Mouse (Mus musculus) common myeloid progenitor, adult 5-6 weeks (primary cell): ENCODE results near the gene Tmem252. TPM values are rescaled to one million over a fixed set of nuclear protein-coding genes. Genes with fewer than 3 reads are reported as not detected.

ENCODE experiments used
- ATAC-seq: replicated peaks from 2 replicates; pipeline ENCODE4 v1.8.0; 2016; ENCODE audit warnings: low read depth, mild to moderate bottlenecking, moderate TSS enrichment, inconsistent platforms; ENCODE audit not compliant: poor library complexity, severe bottlenecking
- total RNA-seq: library from RNA; stranded (forward); fragments of 200-1000, 187-1606 nt; gene quantifications from 2 replicates; pipeline ENCODE4 v1.2.3, GENCODE M21; 2017

Gene Tmem252
- total RNA-seq, 1 experiment from 2014 or later = not detected

DNA sequence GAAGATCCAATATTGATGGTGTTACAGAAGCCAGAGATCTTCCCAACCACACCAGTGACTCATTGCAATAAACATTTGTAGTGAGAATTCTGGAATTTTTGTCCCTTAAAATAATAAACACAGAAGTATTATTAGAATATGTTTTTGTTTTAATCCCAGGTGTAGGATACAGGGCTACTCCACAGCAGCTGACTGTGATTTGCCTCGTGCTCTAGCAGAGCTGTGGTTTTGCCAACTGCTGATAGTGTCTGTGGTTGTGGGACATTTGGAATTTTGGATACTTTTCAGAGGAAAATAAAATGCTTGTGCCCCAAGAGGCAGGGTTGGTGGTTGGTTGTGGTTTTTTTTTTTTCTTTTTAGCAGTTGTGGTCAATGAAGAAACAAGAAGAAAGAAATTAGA lies 44.2 kb downstream of the Tmem252 start:
- ATAC-seq = no peak

- ATAC-seq = no peak
Measured at GRCm38 (mm10) chr19:24719504-24719903, 45.7 kb downstream of the Tmem252 start.

GRCm38 (mm10) chr19:24720448-24720847 lies 46.6 kb downstream of the Tmem252 start:
- ATAC-seq = no peak

DNA sequence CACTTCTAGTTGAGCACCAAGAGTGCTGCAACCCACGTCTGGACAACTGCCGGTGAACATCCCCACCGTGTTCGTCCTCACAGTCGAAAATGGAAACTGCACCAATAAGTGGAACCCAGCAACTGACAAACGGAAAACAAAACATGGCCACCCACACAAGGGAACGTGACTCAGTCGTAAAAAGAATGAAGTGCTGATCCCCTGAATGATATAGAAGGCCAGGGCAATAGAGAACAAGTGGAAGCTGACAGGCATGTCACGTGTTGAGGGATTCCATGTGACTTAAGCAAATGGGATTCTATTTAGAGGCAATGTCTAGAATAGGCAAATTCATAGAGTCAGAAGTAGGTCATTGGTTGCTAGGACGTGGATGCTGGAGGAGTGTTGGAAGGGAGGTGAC lies 50.6 kb downstream of the Tmem252 start:
- no peak for ATAC-seq

- ATAC-seq = no peak
Measured at GRCm38 (mm10) chr19:24730661-24731060, 56.9 kb downstream of the Tmem252 start.

Other genes with a start within 250 kb of the Tmem252 start
- gene Fam122a, start 196.7 kb upstream of the Tmem252 start, total RNA-seq = 11.7 and 16.3 TPM in 2 replicates
- gene Pip5k1b, start 118.1 kb upstream of the Tmem252 start, total RNA-seq = 6.9 and 9.8 TPM in 2 replicates
- not detected in 2 replicates for gene Pgm5, start 187.8 kb downstream of the Tmem252 start, total RNA-seq
- 91.6 and 182 TPM in 2 replicates for gene Gm10053, start 201.7 kb downstream of the Tmem252 start, total RNA-seq
- gene Foxd4, start 227.2 kb downstream of the Tmem252 start, total RNA-seq = 0.18 TPM in 1 of 2 replicates, not detected in the other